Mouse (Mus musculus) heart, embryonic 13.5 days (tissue): Measurements from ENCODE around the gene Olfr135. TPM values are rescaled to one million over a fixed set of nuclear protein-coding genes. Genes with fewer than 3 reads are reported as not detected.

Experiments used
- ATAC-seq: fragments of 200-750 bp; cut with Nextera tagmentation; 2 replicates; pipeline ENCODE4 v1.8.0; 2017; ENCODE audit warnings: moderate TSS enrichment; ENCODE audit not compliant: insufficient number of reproducible peaks, low FRiP score, low TSS enrichment; ENCODE audit errors: extremely low read depth
- H3K27ac ChIP-seq: fragments of 300-500 bp; sonication (generic); replicated peaks from 2 replicates; pipeline ENCODE4 v1.5.1; 2015; ENCODE audit warnings: moderate library complexity, mild to moderate bottlenecking, inconsistent platforms
- H3K27me3 ChIP-seq: fragments of 300-500 bp; sonication (generic); replicated peaks from 2 replicates; pipeline ENCODE4 v1.6.1; 2015; ENCODE audit warnings: mild to moderate bottlenecking, inconsistent platforms
- H3K36me3 ChIP-seq: fragments of 300-500 bp; sonication (generic); 2 replicates; pipeline ENCODE4 v1.6.1; 2015; ENCODE audit warnings: mild to moderate bottlenecking, inconsistent platforms
- H3K4me1 ChIP-seq: fragments of 300-500 bp; sonication (generic); 2 replicates; pipeline ENCODE4 v1.6.1; 2015; ENCODE audit warnings: inconsistent platforms
- H3K4me2 ChIP-seq: fragments of 300-500 bp; sonication (generic); 2 replicates; pipeline ENCODE4 v1.6.1; 2015; ENCODE audit warnings: inconsistent platforms, mild to moderate bottlenecking, moderate library complexity
- H3K4me3 ChIP-seq: fragments of 300-500 bp; sonication (generic); 2 replicates; pipeline ENCODE4 v1.5.1; 2015; ENCODE audit warnings: moderate library complexity, mild to moderate bottlenecking, inconsistent platforms
- H3K9ac ChIP-seq: fragments of 300-500 bp; sonication (generic); 2 replicates; pipeline ENCODE4 v1.6.1; 2015; ENCODE audit warnings: inconsistent platforms, mild to moderate bottlenecking, moderate library complexity
- H3K9me3 ChIP-seq: fragments of 300-500 bp; sonication (generic); 2 replicates; pipeline ENCODE4 v1.6.1; 2016; ENCODE audit warnings: inconsistent platforms
- WGBS: fragments of 180-500 bp; shearing (Covaris S2); methylation state at CpG from one replicate; pipeline ENCODE4 v1.1.7; 2015; ENCODE audit warnings: mixed read lengths; 5-methylcytosine and 5-hydroxymethylcytosine counted together
- polyA plus RNA-seq: library from polyadenylated mRNA; unstranded; fragments of >200 nt; fragmentation: Nextera tagmentation; extraction: Ambion mirVana; gene quantifications from 2 replicates; pipeline ENCODE4 v1.2.1, GENCODE M21; 2015

Gene Olfr135
- polyA plus RNA-seq, result not detected in 2 replicates

DNA sequence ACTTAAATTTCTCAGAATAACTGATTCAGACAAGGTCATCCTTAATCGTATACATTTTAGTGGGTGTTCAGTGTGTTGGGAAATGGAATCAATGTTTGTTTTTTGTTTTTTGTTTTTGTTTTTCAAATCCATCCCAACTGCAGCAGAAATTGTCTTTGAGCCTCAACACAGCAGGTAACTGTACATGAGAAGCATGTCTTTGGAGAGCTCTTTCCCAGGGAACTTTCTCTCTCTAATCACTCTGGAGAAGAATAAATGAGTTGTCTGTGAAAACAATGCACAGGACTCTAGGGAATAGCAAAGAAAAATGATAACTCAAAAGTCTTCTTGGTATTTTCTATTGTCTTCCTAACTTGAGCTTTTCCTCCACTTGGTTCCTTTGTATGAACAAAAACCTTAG lies at the start of gene Olfr135:
TSS of gene Olfr135 (plus strand) at position 301 of the 400 bp plus-strand sequence.
- Histone ChIP-seq H3K27ac (no peak within 1 kb of the TSS), H3K4me3 (no peak within 1 kb of the TSS), H3K27me3 (no peaks in the 10 kb centered on the region), H3K4me2 (no peak within 1 kb of the TSS), H3K9me3 (peaks cover 12% of the 10 kb centered on the region), H3K9ac (no peak within 1 kb of the TSS), H3K36me3 (no peaks in the 10 kb centered on the region), H3K4me1 (no peaks in the 10 kb centered on the region)
- WGBS, result 84% methylated on average over 1 of the region's 1 CpGs
- ATAC-seq, result no peak

DNA sequence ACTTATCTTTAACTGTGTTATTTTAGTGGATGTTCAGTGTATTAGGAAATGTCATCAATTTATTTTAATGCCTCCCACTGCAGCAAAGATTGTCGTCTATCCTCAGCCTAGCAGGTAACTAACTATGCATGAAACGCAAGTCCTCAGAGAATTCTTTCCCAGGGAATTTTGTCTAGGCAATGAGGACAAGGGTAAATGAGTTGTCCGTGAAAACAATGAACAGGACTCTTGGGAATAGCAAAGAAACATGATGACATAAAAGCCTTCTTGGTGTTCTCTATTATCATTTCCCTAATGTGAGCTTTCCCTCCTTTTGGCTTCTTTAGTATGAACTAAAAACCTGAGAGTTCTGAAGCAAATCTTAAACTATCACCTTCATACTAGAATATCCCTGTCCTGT lies 33.0 kb upstream of the Olfr135 start, which contains the start of gene Olfr134:
TSS of gene Olfr134 (plus strand) at position 301 of the 400 bp plus-strand sequence.
- Histone ChIP-seq H3K9me3 (0 out of 2 replicates have a peak, but pooled peaks cover 8% of the 10 kb centered on the region), H3K4me1 (no peaks in the 10 kb centered on the region), H3K27me3 (no peaks in the 10 kb centered on the region), H3K27ac (no peak within 1 kb of the TSS), H3K4me2 (no peak within 1 kb of the TSS), H3K4me3 (no peak within 1 kb of the TSS), H3K9ac (no peak within 1 kb of the TSS), H3K36me3 (no peaks in the 10 kb centered on the region)
- no peak for ATAC-seq
- WGBS, result 58% methylated on average over 3 of the region's 3 CpGs

Other genes with a start within 250 kb of the Olfr135 start
- gene Olfr129, start 144.3 kb upstream of the Olfr135 start, polyA plus RNA-seq, result not detected in 2 replicates
- not detected in 2 replicates for gene Olfr130, start 140.4 kb upstream of the Olfr135 start, polyA plus RNA-seq
- not detected in 2 replicates for gene Olfr131, start 115.6 kb upstream of the Olfr135 start, polyA plus RNA-seq
- gene Olfr132, start 69.8 kb upstream of the Olfr135 start, polyA plus RNA-seq, result not detected in 2 replicates
- gene Olfr133, start 59.1 kb upstream of the Olfr135 start, polyA plus RNA-seq, result not detected in 2 replicates
- not detected in 2 replicates for gene Olfr134, start 32.9 kb upstream of the Olfr135 start, polyA plus RNA-seq
- not detected in 2 replicates for gene Olfr138, start 56.7 kb downstream of the Olfr135 start, polyA plus RNA-seq
- not detected in 2 replicates for gene Olfr137, start 103.2 kb downstream of the Olfr135 start, polyA plus RNA-seq
- not detected in 2 replicates for gene Olfr136, start 125.5 kb downstream of the Olfr135 start, polyA plus RNA-seq
- not detected in 2 replicates for gene Esp36, start 215.8 kb downstream of the Olfr135 start, polyA plus RNA-seq